Mouse (Mus musculus): ENCODE data around the gene Tmem207.
"Not testable (repeated sequence)": the region's sequence is repeated elsewhere in the genome, so short reads cannot be mapped to it uniquely, and the experiment has no call there.

Gene Tmem207

DNA sequence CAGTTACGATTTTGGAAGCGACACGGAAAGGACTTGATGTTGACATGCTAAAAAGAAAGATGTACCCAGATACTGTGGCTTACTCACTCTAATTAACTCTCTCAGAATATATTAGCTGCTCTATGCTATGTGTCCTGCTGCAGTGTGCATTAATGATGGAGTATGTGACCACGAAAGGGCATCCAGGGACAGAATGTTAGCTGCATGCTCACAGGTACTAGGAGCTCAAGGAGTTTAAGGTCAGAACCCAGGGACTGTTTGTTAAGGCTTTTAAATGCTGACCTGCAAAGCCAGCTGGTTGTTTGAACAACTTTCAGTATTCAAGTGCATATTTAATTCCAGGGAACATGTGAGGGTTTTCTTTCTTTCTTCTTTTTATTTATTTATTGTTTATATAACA, at the start of gene Tmem207:
Tmem207 (minus strand) TSS at position 101 of the 400 bp plus-strand sequence.
- CTCF ChIA-PET = no interaction called here

DNA sequence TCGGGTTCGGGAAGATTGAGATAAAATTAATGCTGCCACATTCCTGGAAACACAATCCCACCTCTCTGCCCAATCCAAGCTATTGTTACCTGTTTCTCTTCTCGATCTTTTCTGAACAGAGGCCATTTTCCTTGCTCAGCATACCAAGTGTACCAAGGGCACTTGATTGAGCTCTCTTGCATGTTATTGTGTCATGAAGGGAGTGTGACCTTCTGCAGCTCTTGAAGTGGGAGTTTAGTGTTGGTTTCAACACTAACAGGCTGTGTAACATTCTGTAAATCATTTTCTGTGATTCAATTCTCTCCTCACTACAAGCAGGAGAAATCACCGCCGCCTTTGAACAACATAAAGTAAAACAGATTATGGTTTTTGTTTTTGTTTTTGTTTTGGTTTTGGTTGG, 47.6 kb upstream of the Tmem207 start:
- CTCF ChIA-PET = no interaction called here

DNA sequence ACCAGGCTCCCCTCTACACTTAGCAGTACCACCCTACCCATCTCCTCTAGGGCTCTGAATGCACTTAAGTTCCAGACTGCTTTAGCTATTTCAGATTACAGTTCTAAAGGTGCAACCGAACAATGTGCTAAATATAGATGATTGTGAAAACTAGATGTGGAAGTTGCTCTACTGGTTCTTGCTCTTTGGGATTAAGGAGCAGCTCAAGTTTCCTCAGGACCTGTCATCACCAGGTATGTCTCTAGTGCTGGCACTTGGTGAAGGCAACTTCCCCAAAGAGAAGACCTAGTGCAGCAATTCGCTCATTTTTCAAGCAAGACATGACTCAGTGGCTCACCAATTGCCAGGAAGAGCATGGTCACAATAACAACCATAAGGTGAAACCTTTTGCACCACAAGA, 45.3 kb upstream of the Tmem207 start:
- CTCF ChIA-PET = no interaction called here

DNA sequence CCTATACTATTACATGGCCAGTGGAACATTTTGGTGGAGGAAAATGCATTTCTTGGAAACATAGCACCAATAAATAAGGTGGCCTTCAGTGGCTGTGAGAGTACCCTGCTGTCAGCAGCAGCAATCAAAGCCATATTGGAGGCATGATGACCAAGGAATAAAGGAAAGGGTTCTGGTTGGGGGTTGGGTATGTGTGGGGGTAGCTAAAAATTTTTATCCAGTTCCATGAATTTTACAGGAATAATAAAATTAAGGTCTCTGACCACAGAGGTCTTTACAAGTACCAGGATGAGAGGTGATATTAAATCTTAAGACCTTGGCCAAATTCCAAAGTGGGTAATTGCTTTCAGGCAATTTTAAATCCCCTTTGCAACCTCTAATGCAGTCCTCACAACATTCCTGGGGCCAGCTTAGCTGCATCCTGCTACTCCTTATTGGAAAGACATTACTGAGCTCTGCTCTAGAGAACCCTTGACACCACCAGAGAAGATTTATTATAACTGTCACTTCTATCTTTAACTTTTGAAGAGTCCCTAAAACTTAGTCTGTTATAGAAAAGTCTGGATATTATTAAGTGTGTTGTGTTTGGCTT, 42.9 kb upstream of the Tmem207 start:
- CTCF ChIA-PET = no interaction called here

- CTCF ChIA-PET = no interaction called here
These were observed 36.2 kb upstream of the Tmem207 start for GRCm38 (mm10) chr16:26562771-26563170.

DNA sequence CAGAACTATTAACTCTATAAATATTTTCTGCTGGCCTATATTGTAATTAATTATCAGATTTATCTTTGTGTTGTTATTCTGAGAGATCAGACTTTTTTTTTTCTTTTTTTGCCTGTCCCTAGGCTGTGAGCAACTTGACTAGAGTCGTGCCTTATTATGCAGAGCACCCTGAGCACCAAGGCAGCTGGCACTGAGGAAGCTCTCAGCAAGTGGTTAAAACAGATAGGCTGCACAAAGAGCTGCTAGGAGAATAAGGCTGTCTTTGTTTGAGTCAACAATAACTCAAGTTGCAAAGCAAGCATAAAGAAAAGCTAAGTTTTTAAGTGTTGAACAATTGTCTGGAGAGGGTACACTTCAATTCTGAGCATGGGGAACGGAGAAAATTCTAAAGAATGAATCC, 35.2 kb upstream of the Tmem207 start:
- CTCF ChIA-PET = no interaction called here

- CTCF ChIA-PET = no interaction called here
These were observed 32.2 kb upstream of the Tmem207 start for GRCm38 (mm10) chr16:26558797-26559196.

DNA sequence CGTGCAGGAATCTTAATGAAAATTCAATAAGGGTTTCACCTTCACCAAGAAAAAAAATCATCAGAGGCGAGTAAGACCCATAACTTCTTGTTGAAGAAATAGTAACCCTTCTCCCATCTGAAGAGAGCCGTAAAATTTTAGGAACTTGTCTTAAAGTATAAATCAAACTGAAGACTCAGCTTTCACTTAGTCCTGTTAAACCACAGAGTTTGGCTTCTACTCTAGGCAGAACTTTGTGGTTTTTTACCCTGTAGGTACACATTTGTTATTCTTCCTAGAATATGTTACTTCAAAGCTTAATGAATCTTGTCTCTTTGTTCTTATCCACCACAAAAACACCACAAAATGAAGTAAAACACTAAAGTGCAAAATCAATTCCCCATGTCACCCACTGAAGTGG, 25.7 kb upstream of the Tmem207 start:
- CTCF ChIA-PET = no interaction called here

DNA sequence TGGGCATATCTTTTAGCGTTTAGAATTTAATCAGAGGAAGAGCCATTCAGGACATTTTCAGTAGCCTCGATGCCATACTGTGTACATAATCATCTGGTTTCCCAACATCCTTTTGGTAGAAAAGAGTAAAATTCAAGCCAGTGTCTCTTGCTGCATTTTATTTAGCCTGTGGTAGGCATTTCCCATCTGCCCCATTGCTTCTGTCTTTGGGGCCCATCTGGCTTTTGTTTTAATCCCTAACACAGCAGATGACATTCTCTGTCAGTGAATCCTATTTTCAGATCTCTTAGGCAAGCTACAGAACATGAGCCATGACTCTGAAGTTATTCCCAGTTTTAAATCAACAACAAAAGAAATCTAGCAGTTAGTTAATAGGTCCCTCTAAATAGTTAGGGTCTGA, 22.7 kb upstream of the Tmem207 start:
- CTCF ChIA-PET = no interaction called here

DNA sequence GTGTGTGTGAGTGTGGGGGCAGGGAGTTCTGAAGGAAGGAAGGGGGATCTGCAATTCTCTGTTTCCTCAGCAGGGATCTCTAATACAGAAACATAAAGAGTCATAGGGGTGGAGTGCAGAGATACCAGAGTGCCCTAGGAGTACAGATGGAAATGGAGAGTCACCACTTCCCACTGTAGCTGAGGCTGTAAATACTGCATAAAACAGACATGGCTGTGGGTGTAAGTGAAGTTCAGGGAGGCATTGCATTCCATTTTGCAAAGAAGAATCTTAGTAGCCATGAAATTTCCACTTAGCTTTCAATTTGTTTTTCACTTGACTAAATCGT, 20.3 kb upstream of the Tmem207 start:
- CTCF ChIA-PET = no interaction called here

- CTCF ChIA-PET = no interaction called here
These were observed 19.8 kb upstream of the Tmem207 start for GRCm38 (mm10) chr16:26546170-26546878.

GRCm38 (mm10) chr16:26532287-26532686, 5.7 kb upstream of the Tmem207 start:
- CTCF ChIA-PET = no interaction called here

- CTCF ChIA-PET = no interaction called here
These were observed 3.9 kb upstream of the Tmem207 start for GRCm38 (mm10) chr16:26530451-26530850.

DNA sequence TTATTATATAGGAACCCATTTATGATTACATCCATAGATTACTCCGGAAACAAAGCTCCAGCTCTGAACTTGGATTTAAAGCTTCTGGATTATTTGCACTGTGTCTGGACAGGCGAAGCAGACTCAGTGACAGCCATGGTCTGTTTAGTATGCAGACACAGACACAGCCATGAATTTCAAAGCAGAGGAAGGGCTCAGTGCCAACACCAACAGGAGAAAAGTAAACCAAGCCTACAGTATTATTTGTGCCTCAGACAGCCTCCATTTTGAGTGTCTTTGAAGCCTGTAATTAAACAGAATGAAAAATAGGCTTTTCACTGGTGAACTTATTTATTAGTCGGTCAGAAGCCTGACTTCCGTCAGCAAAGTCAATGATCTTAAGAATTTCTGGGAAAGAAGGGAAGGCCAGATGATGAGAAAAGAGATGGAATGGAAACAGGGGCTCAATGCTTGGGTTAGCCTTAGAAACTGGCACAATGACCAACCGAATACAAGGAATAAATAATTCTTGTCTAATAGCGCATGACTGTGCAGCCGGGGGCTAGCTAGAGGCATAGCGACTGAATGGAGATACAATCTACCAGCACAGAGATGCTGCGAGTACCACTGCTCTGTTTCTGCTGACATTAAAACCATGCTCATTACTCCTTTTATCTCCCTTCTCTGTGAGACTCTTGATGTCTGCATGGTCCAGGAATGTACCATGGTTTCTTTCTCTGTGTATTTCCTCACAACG, 1.5 kb upstream of the Tmem207 start:
- CTCF ChIA-PET = interaction anchor here (0.5 kb wide), 1 partner anchor 145 kb away, joined by 3 read pairs; no protein-coding TSS in a partner anchor

- CTCF ChIA-PET = no interaction called here
These were observed 737 bp downstream of the Tmem207 start for GRCm38 (mm10) chr16:26525832-26526231.

DNA sequence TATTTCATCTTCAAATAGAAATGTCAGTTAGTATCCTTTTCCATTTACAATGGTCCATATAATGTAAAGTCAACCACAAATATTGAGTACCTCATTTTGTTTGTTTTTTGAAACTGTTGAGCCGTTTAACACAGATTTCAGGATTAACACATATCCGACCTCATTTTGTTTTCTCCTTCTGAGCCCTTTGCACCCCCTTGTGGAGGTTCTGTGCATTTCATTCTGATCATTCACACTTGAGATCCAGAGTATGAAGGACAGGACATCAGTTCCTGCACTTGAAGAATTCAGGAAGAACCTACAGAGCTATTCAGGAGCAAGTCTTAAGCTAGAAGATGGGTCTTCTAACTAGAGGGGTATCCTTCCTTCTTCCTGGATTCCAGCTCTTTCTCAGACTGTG, 7.0 kb downstream of the Tmem207 start:
- CTCF ChIA-PET = no interaction called here

GRCm38 (mm10) chr16:26504961-26505360, 21.6 kb downstream of the Tmem207 start:
- CTCF ChIA-PET = no interaction called here

DNA sequence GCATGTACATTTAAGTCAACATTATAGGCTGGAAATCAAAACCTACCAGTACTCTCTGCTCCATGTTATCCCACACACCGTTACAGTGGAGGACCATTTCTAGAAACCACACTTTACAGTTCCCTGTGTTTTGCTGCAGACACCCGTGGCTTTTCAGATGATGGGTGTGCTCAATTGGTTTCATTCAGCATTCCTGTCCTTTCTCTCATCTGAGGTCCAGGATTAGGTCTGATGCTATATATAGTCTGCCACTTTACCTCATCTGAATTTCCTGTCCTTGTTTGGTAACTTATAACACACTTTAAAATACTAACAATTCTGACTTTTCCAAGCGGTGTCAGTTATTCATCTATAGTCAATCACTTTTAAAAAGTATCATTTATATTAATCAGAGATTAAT, 25.8 kb downstream of the Tmem207 start:
- CTCF ChIA-PET = no interaction called here

DNA sequence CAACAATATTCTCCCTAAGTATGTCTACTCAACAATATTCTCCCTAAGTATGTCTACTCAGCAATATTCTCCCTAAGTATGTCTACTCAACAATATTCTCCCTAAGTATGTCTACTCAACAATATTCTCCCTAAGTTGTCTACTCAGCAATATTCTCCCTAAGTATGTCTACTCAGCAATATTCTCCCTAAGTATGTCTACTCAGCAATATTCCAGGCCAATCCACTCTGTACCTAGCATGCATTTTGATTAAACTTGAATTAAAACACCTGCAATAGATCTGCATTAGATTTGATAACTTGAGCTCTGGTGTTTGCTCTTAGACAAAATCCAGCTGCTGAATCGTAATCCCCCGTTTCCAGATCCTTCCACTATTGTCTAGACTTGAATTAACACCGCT, 26.9 kb downstream of the Tmem207 start:
- CTCF ChIA-PET = not testable (repeated sequence)

- CTCF ChIA-PET = no interaction called here
These were observed 30.8 kb downstream of the Tmem207 start for GRCm38 (mm10) chr16:26495721-26496120.

GRCm38 (mm10) chr16:26471254-26471653, 55.3 kb downstream of the Tmem207 start:
- CTCF ChIA-PET = no interaction called here

DNA sequence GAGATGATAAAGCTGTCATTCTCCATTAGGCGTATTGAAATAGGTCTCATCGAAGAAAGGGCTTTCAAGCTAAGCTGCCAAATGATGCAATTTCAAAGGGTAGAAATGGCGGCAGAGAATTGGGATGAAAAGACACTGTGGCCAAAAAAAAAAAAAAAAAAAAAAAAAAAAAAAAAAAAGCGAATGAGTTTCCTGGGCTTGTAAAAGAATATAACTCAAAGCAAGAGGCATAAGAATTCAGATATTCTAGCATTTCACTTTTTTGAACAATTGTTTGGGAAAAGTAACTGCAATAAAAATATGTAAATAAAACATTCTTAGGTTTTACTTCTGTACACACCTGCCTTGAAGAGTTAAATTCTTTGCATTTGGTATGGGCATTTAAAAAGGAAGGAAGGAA, 60.0 kb downstream of the Tmem207 start:
- CTCF ChIA-PET = no interaction called here

DNA sequence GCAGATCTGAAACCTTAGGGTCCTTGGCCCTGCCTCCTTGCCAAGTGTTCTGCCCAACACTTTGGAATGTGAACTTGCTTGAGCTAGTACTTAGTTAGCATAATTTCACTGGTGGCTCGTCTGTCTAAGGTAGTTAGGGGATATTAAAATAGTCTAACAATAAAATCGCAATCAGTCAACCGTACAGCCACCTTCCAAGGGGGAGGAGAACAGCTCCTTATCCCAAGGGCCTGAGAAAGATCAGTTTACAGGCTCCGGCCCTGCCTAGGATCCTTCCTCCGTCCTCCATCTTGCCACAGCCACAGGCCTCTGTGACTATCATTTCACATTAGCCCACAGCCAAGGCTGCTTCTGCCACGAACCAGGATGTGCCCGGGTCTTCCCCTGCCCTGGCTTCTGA, 63.7 kb downstream of the Tmem207 start, which contains the start of gene Cldn16:
Cldn16 (plus strand) TSS at position 301 of the 400 bp plus-strand sequence.
- CTCF ChIA-PET = no interaction called here

Data from spleen, embryonic (tissue).